Mouse (Mus musculus) heart, postnatal 0 days (tissue): ENCODE data around the gene Trip13.

Source experiments
- CTCF ChIP-seq: IDR thresholded peaks from 2 replicates; pipeline ENCODE4 v1.5.1; 2016; ENCODE audit warnings: antibody characterized with exemption, control low read depth, low read depth
- EP300 ChIP-seq: IDR thresholded peaks from 2 replicates; pipeline ENCODE4 v1.6.1; 2016; ENCODE audit warnings: antibody characterized with exemption, low read depth

GRCm38 (mm10) chr13:73897561-73897960, 40.0 kb downstream of the Trip13 start:
- TF ChIP-seq CTCF (no peak), EP300 (no peak)
